Mouse (Mus musculus): ENCODE results near the gene Camkk1. TPM values are rescaled to one million over a fixed set of nuclear protein-coding genes. Genes with fewer than 3 reads are reported as not detected.

The Camkk1 gene
- polyA plus RNA-seq, 1 experiment from 2014 or later = 10.6 TPM

DNA sequence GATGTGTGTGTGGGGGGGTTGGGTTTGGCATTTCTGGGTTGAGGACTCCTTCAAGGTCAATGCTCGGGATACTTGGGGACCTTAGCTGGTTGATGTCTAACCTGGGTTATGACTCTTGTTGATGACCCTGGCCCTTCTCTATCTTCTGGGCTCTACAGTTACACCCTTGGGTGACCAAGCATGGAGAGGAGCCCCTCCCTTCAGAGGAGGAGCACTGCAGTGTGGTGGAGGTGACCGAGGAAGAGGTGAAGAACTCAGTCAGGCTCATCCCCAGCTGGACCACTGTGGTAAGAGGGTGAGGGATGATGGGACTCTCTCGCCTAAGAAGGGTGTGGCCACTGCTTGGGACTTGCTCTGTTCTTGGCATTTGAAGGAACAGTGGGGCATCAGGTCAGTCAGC lies 18.9 kb downstream of the Camkk1 start:
- Histone ChIP-seq H3K27ac (no peak overlapping the region), H3K4me1 (no peaks in the 10 kb centered on the region), H3K4me2 (replicated peaks) (no peak overlapping the region), H3K27me3 (no peaks in the 10 kb centered on the region), H3K9ac (no peak overlapping the region), H3K9me3 (no peaks in the 10 kb centered on the region), H3K4me3 (no peak overlapping the region), H3K36me3 (no peaks in the 10 kb centered on the region; the same call in 1 of the 2 replicates)
- ATAC-seq (ENCODE audit: insufficient number of reproducible peaks, insufficient read depth, low FRiP score, low TSS enrichment) = no peak
- 85% methylated on average over 3 of the region's 3 CpGs for WGBS

DNA sequence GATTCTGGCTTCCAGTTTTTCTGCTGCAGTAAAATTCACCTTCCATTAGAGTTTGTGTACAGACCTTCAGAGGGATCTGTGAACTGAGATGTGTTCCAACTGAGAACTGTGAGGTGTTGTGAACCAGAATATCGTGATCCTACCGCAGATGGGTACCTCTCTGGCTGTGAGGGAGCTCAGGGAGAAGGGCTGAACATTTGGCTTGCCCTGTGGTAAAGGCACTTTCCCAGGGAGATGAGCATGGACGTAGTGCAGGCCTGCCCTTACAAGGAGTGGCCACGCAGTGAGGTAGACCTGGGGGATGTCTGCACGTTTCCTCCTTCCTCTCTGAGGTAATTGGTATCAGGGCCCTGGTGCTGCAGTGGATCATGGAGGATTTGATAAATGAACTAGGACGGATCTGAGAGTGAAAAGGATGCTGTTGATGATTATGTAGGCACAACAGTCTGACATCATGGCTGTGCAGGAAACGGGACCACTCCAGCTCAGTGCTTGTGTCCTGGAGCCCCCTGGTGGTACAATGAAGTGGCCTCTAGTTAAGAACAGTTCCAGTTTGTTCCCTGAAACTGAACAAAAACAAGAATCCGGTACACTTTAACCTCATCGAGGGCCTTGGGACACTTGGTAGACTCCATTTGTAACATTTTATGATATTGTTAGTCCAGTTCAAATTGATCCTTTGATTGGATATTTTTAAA lies 20.4 kb downstream of the Camkk1 start:
- no peaks in the 10 kb centered on the region for H3K9me3 ChIP-seq
- 57% methylated on average over 9 of the region's 9 CpGs for WGBS
- H3K36me3 ChIP-seq = no peaks in the 10 kb centered on the region; the same call in 1 of the 2 replicates
- H3K27me3 ChIP-seq = no peaks in the 10 kb centered on the region
- no peak overlapping the region for H3K4me2 ChIP-seq (replicated peaks)
- ATAC-seq (ENCODE audit: insufficient number of reproducible peaks, insufficient read depth, low FRiP score, low TSS enrichment) = no peak
- no peak overlapping the region for H3K27ac ChIP-seq
- H3K4me3 ChIP-seq = no peak overlapping the region
- H3K4me1 ChIP-seq = 0 out of 2 replicates have a peak, but pooled peaks cover 4% of the 10 kb centered on the region
- H3K9ac ChIP-seq = no peak overlapping the region

DNA sequence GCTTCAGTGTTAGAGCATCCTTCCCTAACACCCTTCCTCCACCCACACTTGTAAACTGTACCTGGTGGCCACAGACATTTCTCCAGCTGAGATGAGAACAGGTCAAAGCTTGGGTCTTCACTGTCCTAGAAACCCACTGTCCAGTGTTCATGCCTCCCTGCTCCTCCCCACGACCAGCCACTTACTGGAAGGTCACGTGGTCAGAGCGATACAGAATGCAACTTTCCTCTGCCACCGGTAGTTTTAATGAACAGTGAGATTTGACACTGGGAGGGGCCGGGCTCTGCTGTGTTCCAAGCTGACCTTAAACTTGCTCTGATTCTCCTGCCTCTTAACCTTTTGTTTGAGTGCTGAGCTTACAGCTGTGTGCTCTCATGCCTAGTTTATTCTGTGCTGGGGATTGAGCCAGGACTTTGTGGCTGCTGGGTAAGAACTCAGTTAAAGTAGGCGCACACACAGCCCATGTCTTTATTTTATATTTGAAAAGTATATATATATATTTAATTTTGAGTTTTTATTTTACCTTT lies 25.5 kb downstream of the Camkk1 start:
- Histone ChIP-seq H3K9ac (no peak overlapping the region), H3K4me2 (replicated peaks) (no peak overlapping the region), H3K27me3 (no peaks in the 10 kb centered on the region), H3K27ac (no peak overlapping the region), H3K36me3 (no peaks in the 10 kb centered on the region; the same call in 1 of the 2 replicates), H3K9me3 (no peaks in the 10 kb centered on the region), H3K4me1 (peaks cover 13% of the 10 kb centered on the region), H3K4me3 (no peak overlapping the region)
- 49% methylated on average over 6 of the region's 6 CpGs for WGBS
- no peak for ATAC-seq (ENCODE audit: insufficient number of reproducible peaks, insufficient read depth, low FRiP score, low TSS enrichment)

DNA sequence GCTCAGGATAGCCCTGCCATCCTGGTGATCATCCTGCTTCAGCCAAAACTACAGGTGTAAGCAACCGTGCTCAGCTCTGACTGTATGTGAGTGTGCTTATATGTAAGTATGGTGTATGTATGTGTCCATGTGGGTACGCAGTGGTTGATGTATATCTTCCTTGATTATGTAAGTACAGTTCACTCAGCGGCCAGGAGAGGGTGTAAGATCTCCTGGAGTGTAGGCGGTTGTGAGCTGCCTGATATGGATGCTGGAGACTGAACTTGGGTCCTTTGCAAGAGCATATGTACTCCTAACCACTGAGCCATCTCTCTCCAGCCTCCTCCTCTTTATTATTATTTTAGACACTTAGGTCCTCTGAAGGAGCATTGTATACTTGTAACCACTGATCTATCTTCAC lies 26.0 kb downstream of the Camkk1 start:
- ATAC-seq (ENCODE audit: insufficient number of reproducible peaks, insufficient read depth, low FRiP score, low TSS enrichment) = no peak
- Histone ChIP-seq H3K4me3 (no peak overlapping the region), H3K36me3 (no peaks in the 10 kb centered on the region; the same call in 1 of the 2 replicates), H3K4me1 (peaks cover 13% of the 10 kb centered on the region), H3K27me3 (no peaks in the 10 kb centered on the region), H3K9ac (no peak overlapping the region), H3K9me3 (no peaks in the 10 kb centered on the region), H3K4me2 (replicated peaks) (no peak overlapping the region), H3K27ac (no peak overlapping the region)
- 81% methylated on average over 4 of the region's 4 CpGs for WGBS

DNA sequence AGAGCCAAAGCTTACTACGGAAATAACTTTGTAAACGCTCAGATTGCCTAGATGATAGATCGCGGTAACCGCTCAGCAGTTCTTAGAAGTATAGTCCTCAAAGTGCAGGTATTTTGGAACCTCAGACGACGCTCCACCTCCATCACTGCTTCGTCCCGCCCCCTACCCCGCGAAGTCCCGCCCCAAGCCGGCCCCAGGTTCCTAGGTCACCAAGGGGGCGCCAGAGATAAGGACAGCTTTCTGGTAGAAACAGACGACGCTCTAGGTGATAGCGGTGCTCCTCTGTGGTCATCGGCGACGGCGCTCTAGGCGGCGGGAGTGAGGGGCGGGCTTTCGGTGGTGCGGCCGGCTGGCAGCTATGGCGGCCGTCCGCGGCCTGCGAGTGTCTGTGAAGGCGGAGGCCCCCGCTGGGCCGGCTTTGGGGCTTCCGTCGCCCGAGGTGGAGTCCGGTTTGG lies 28.8 kb downstream of the Camkk1 start, which contains the start of gene Ncbp3:
Gene Ncbp3 (plus strand): TSS at position 242 of the 455 bp plus-strand sequence.
- peaks cover 10% of the 10 kb centered on the region for H3K36me3 ChIP-seq
- no peaks in the 10 kb centered on the region for H3K27me3 ChIP-seq
- WGBS = 1% methylated on average over 39 of the region's 39 CpGs

DNA sequence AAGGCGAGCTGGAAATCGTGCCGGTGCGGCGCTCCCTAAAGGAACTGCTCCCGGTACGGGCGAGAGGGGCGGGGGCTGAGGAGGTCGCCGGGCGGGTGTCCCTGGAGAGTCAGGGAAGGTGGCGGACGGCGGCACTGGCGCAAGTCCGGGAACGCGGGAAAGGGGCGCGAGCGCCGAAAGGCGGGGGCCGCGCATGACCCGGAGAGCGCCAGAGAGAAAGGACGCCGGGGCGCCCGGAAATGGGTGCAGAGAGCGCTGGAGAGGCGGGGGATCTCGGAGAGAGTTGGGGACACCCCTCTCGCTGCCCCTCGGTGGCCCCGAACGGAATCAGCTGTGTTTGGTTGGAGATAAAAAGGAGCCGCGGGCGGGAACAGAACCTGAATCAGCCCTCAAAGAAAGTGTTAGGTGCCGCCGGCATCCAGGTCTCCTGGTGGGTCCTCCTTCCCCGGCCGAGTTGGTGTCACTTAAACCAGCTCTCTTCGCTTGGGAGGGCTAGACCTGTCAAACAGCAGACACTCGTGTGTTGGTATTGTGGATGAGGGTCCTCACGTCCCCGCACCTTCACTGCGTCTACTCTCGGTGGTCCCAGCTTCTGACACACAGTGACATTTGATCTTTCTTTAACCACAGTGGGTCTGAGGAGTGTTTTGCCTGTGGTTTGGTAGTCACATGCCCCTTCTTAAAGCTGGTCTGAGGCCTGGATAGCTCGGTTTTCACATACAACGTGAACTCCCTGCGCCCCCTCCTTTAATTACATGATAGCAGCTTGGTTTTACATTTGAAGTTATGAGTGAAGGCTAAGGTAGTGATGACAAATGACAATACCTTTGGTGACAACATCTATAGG lies 29.4 kb downstream of the Camkk1 start:
- H3K27me3 ChIP-seq = no peaks in the 10 kb centered on the region
- H3K4me1 ChIP-seq = peaks cover 13% of the 10 kb centered on the region
- peak overlapping the region; percentile 89 for H3K4me2 ChIP-seq (replicated peaks)
- peak overlapping the region; percentile 85 for H3K4me3 ChIP-seq
- 1% methylated on average over 55 of the region's 55 CpGs for WGBS
- peak overlapping the region; percentile 76 for H3K27ac ChIP-seq
- peak; percentile 36; the same call in 1 of the 2 replicates for ATAC-seq (ENCODE audit: insufficient number of reproducible peaks, insufficient read depth, low FRiP score, low TSS enrichment)
- no peaks in the 10 kb centered on the region for H3K9me3 ChIP-seq
- peak overlapping the region; percentile 92 for H3K9ac ChIP-seq
- peaks cover 13% of the 10 kb centered on the region for H3K36me3 ChIP-seq

More for the DNA sequence above, 28.8 kb downstream of the Camkk1 start, which contains the start of gene Ncbp3:
- H3K9ac ChIP-seq = peak within 1 kb of the TSS; percentile 92
- H3K27ac ChIP-seq = peak within 1 kb of the TSS; percentile 76
- peak; percentile 95 for ATAC-seq (ENCODE audit: insufficient number of reproducible peaks, insufficient read depth, low FRiP score, low TSS enrichment)
- H3K4me1 ChIP-seq = peaks cover 13% of the 10 kb centered on the region
- peak within 1 kb of the TSS; percentile 85 for H3K4me3 ChIP-seq
- H3K9me3 ChIP-seq = no peaks in the 10 kb centered on the region
- H3K4me2 ChIP-seq (replicated peaks) = peak within 1 kb of the TSS; percentile 89

DNA sequence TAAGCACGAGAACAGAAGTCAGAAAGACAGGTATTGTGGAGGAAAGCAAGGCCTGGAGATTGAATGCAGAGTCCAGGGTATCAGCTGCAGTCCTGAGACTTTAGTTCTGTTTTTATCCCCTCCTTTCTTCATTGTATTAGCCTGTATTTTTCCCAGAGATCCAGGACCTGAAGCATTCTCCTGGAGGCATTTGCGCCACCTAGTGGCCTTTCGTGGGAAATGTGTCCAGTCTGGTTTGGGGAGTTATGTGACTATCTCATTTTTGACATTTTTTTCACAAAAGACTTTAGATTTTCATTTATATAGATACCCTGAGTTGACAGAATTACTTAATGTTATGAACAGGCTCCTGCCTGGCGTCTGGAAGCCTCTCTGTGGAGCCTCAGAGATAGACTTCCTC lies 30.5 kb downstream of the Camkk1 start:
- Histone ChIP-seq H3K27me3 (no peaks in the 10 kb centered on the region), H3K4me1 (peaks cover 9% of the 10 kb centered on the region), H3K36me3 (peaks cover 24% of the 10 kb centered on the region), H3K9ac (peak overlapping the region; percentile 92; the same call in 1 of the 2 replicates), H3K27ac (peak overlapping the region; percentile 76; the same call in 1 of the 2 replicates), H3K4me3 (peak overlapping the region; percentile 85), H3K9me3 (no peaks in the 10 kb centered on the region), H3K4me2 (replicated peaks) (peak overlapping the region; percentile 89)
- 3% methylated on average over 4 of the region's 4 CpGs for WGBS
- ATAC-seq (ENCODE audit: insufficient number of reproducible peaks, insufficient read depth, low FRiP score, low TSS enrichment) = no peak

DNA sequence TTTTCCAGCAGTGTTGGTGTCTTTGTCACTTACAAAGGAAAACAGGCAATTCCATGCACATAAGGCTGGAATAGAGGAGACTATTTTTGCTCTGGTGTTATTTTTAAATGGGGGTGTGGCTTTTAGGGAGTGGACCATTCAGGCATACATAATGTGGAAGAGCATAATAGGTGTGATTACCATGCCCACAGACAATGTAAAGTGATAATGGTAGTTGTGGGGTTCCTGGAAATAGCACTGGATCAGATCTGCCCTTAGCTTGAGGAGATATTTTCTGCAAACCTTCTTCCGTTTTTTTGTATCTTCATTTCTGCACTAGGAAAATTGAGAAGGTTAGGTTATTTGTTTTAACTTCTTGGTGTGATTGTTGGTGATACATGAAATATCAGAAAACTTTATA lies 34.0 kb downstream of the Camkk1 start:
- Histone ChIP-seq H3K27ac (no peak overlapping the region), H3K9ac (no peak overlapping the region), H3K4me2 (replicated peaks) (no peak overlapping the region), H3K27me3 (no peaks in the 10 kb centered on the region), H3K4me3 (no peak overlapping the region), H3K36me3 (peaks cover 56% of the 10 kb centered on the region), H3K9me3 (no peaks in the 10 kb centered on the region), H3K4me1 (peaks cover 9% of the 10 kb centered on the region)
- WGBS = 88% methylated on average over 1 of the region's 1 CpGs
- ATAC-seq (ENCODE audit: insufficient number of reproducible peaks, insufficient read depth, low FRiP score, low TSS enrichment) = no peak

DNA sequence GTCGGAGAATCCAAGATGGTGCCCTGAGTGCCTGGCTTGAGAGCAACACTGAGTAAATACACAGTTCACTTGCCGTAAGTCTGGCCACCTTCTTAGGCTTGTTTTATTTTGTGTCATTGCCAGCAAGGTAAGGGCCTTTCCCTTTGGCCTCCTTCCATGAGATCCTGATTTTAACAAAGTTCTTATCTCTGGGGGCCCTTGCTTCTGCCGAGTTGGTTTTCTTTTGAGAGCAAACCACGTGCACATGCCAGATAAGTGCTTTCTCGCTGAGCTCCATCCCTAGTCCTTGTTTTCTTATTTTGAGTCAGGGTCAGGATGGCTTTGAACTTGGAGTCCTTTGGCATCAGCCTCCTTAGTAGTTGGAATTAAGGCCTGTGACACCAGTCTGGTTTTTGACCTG lies 38.9 kb downstream of the Camkk1 start:
- H3K4me3 ChIP-seq = no peak overlapping the region

DNA sequence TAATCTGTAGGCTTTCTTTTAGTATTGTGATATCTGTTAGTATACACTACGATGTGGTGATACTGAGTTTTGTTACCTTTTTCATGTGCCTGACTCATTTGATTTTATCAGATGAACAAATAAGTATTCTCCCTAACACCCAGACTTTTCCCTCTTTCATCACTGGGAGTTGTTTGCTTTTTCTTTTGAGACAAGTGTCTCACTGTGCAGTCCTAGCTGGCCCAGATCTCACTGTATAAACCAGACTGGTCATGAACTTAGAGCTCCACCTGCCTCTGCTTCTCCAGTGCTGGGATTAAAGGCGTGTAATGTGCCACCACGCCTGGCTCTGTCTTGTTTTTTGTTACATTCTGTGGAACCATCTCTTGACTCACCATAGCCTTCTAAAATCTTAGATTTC lies 40.8 kb downstream of the Camkk1 start:
- Histone ChIP-seq H3K4me1 (no peaks in the 10 kb centered on the region), H3K36me3 (peaks cover 53% of the 10 kb centered on the region), H3K9ac (no peak overlapping the region), H3K27me3 (no peaks in the 10 kb centered on the region), H3K4me3 (no peak overlapping the region), H3K4me2 (replicated peaks) (no peak overlapping the region), H3K27ac (no peak overlapping the region), H3K9me3 (no peaks in the 10 kb centered on the region)
- no peak for ATAC-seq (ENCODE audit: insufficient number of reproducible peaks, insufficient read depth, low FRiP score, low TSS enrichment)
- 84% methylated on average over 3 of the region's 3 CpGs for WGBS

More for the DNA sequence above, 38.9 kb downstream of the Camkk1 start:
- ATAC-seq (ENCODE audit: insufficient number of reproducible peaks, insufficient read depth, low FRiP score, low TSS enrichment) = no peak
- H3K4me2 ChIP-seq (replicated peaks) = no peak overlapping the region
- WGBS = 88% methylated on average over 5 of the region's 5 CpGs
- H3K9me3 ChIP-seq = no peaks in the 10 kb centered on the region
- peaks cover 64% of the 10 kb centered on the region for H3K36me3 ChIP-seq
- H3K4me1 ChIP-seq = no peaks in the 10 kb centered on the region
- H3K27me3 ChIP-seq = no peaks in the 10 kb centered on the region
- H3K27ac ChIP-seq = no peak overlapping the region
- H3K9ac ChIP-seq = no peak overlapping the region

DNA sequence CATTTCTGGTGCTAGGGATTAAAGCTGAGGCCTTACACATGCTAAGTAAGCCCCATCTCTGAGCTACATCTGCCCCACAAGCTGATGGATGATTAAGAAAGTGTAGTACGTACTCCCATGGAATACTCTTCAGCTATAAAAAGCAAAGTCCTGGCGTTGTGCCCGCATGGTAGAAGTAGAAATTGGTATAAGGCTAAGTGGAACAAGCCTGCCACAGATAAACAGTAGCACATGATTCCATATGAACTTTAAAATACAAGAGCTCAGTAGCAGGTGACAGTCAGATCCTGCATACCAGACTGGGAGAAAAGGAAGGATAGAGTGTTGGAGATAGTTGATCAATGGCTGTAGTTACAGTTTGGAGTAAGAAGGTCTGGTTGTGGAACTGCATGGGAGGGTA lies 42.6 kb downstream of the Camkk1 start:
- Histone ChIP-seq H3K9ac (no peak overlapping the region), H3K27me3 (no peaks in the 10 kb centered on the region)

More for the DNA sequence above, 42.6 kb downstream of the Camkk1 start:
- ATAC-seq (ENCODE audit: insufficient number of reproducible peaks, insufficient read depth, low FRiP score, low TSS enrichment) = no peak
- no peak overlapping the region for H3K27ac ChIP-seq
- no peaks in the 10 kb centered on the region for H3K9me3 ChIP-seq
- H3K36me3 ChIP-seq = peaks cover 43% of the 10 kb centered on the region
- no peaks in the 10 kb centered on the region for H3K4me1 ChIP-seq
- no peak overlapping the region for H3K4me2 ChIP-seq (replicated peaks)
- H3K4me3 ChIP-seq = no peak overlapping the region
- WGBS = 93% methylated on average over 3 of the region's 3 CpGs
